Mouse (Mus musculus): ENCODE measurements around the gene Hdhd3.
A peak's percentile ranks its signal among the peaks of the same experiment; 100 is the strongest.
"Not testable (repeated sequence)": the region's sequence is repeated elsewhere in the genome, so short reads cannot be mapped to it uniquely, and the experiment has no call there.

The Hdhd3 gene

DNA sequence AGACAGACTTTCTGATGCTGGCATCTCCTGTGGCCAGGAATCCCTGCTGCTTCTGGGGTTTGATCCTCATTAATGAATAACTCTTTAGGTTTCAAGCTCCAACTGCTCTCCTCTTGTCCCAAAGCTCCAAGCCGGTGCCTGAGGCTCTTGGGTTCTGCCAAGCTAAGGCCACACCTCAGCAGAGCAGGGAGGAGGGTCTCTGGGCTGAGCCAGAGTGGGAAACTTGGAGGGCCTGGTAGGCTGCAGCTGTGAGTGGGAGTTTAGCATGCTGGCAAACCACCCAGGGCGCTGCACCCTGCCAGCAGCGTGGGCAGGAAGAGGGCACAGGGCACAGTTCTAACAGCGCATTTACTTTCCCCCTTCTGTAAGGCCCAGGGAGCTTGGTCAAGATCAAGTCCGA is 5.6 kb upstream of the Hdhd3 start:
- DNase-seq, result no peak

DNA sequence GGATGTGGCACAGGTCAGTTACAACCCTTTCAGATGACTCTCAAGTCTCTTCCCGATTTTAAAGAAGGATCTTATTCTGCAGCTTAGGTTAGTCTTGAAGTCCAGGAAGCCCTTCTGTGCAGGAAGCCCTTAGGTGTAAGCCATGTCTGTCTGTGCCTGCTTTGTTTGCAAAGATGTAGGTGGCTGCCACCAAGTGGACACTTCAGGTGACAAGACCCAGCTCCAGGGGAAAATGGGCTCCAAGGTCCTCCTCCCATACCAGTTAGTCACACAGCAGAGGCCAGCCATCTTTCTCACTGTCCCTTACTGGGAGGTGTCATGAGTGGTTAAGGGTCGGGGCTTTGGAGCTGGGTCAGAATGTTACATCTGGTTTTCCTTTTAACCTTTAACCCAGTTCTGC is 3.5 kb upstream of the Hdhd3 start:
- no peak for DNase-seq

DNA sequence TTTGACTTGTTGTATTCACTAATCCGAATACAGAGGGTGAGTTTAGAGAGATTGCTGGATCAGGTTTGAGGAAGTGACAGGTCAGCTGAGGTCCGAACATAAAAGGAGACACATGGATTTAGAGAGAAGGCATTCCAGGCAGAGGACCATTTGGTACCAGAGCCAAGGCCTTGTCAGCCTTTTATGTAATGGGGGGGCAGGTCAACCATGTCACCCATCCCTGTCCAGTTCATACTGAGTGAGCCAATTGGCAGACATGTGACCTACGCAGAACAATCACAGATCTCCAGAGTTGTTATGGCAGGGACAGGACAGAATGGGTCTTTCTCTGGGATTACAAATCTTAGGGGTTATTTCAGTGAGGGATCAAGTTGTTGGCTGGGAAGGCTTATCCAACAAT is 2.7 kb upstream of the Hdhd3 start:
- no peak for DNase-seq

DNA sequence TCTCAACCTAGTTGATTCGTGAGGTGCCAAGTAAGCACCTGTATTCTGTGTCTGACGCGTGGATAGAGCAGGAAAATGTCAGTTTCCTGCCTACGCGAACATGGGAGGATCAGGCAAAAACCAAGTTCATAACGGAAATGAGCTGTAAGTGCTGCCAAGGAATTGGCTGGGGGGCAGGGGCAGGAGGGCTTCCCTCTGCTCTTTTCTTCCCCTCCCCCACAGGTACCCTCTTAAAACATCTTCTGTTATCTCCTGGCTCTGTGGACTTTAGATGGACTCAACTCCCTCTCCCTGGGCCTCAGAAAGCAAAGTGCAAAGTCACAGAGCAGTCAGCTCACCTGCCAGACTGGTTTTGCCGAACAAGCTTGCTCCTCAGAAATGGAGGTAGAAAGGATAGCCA is 298 bp downstream of the Hdhd3 start:
- no peak for DNase-seq

DNA sequence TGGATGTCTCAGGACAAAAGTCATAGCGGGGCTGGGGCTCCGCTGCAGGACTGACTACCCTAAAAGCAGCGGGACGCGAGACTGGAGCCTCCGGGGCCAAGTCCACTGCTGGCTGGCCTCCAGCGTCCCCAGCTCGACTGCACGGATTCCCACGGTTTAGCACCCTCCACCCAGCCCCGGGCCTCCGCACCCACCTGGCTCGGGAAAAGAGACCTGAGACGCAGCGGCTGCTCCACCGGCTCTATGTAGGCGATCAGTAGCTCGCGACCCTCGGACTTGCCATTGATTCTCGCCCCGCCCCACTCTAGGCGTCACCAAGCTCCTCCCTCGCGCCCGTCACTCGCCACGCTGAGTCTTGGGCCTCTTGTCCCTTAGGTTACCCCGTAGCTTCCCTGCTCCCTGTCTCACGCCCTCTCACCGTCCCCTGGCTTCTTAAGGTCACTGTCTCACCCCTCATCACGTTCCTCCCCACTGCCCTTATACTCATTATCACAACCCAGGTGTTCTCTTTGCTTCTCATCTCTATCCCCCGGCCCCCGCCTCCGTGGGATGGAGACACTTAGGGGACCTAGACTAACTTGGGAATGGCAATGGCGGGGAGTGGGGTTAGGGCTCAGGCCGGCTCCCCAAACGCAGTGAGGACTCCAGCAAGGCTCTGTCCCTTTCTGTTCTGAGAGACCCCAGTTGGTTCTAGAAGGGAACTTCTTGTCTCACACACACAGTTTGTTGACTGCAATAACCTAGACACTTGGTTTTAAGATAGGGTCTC is 1.1 kb downstream of the Hdhd3 start:
- peak; percentile 87 for DNase-seq

DNA sequence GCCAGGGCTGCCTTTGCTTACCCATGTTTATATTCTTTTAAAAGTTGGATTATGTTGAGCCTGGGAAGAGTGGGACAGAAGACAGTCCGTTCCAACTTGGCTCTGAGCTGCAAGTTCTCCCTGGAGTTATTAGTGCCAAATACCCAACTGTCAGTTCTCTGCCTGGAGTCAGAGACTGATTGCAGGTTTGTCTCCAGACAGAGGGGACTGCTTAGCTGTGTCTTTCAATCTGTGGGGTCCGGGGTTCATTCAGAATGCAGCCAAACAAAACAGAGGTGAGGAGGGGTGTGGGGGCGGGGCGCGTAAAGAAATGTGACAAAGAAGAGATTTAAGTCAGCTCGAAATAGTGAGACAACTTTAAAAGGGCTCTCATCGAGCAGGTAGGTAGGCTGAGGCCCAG is 1.7 kb downstream of the Hdhd3 start:
- no peak for DNase-seq

DNA sequence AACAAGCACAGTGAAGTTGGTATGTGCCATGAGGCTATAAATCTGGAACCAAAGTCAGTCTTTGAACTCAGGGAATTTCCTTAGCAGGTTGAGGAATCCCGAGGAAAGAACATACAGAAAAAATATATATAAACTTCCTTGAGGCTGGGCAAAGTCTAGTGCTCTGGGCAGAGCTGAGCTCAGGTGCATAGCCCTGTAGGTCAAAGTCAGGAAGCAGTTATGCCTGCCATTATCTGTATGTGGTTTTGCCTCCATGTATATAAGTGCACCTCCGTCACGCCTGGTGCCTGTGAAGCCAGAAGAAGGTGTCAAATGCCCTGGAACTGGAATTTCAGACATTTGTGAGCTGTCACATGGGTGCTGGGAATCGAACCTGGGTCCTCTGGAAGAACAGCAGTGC is 2.5 kb downstream of the Hdhd3 start:
- DNase-seq, result no peak

DNA sequence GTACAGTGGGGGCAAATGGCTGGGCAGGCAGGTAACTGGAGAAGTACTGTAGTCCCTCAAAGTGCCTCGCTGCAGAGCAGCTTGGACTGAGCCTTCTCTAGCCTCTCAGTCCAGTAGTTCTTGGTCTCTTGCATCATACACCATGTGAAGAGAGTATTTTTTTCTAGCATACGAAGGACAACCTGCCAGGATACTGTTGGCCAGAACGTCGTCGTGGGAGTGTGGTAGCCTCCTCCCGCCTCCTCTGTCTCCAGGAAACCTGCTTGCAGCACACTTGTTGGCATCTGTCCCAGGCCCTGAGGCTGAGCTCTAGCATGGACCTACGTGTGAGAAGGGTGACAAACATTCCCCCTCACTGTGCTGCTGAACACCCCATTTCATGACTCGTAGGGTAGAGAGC is 6.5 kb downstream of the Hdhd3 start:
- DNase-seq, result no peak

DNA sequence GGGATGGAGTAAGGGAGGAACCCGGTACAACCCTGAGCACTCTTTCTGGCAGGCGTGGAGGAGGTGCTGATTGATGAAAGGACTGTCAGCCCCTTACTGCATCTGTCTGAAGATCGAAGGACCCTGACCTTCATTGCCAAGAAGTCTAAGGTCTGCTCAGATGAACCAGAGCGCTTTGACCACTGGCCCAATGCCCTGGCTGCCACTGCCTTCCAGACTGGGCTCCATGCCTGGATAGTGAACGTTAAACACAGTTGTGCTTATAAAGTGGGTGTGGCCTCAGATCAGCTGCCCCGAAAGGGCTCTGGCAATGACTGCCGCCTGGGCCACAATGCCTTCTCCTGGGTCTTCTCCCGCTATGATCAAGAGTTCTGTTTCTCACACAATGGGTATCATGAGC is 7.3 kb downstream of the Hdhd3 start:
- no peak for DNase-seq

DNA sequence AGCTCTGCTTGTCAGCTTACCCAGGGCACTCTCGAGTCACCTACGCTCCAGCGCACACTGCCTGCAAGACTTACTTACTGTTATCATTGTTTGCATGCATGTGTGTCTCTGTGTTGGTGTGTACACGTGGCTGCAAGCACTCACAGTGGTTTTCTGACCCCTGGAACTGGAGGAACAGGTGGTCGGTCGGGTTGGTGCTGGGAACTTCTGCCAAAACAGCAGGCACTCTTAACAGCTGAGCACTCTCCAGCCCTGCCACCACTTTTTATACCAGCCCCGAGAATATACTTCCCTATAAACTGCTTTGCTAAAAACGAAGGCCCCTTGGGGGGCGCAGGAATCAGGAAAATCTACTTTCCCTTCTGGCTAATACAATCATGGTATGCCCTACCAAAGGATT is 9.0 kb downstream of the Hdhd3 start:
- no peak for DNase-seq

DNA sequence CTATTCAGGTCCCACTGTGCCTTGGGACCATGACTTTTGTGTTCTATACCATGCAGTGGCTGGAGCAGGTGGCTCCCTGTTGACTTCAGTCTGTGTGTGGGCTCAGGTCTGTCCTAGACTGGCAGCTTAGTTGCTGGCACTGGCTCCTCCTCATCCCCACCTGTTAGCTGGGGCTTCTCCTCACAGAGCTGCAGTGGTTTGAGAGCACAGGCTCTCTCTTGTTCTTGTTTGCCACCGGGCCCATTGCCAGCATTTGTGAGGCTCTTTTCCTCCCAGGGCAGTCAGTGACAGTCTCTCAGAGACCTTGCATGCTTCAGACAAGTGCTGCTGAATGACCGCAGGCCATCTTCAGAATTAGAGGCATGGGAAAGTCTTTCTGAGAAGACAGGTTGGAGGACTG is 10.6 kb downstream of the Hdhd3 start:
- no peak for DNase-seq

DNA sequence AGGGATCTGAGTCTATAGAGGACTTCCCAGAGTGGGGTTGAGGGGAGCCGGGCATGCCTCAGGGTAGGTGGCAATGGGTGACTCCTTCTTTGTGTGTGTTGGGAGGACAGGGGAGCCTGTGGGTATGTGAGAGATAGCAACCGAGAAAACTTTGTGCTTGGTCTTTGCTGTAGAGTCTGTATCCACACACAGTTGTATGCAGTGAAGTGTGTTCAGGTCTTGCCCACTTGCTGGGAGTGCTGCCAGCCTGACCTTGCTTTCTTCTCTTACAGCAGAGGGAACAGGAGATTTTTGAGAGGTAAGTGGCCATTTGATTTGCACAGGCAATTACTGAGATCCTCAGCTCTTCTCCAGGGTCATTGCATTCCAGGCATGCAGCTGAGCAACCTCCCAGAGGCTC is 15.4 kb downstream of the Hdhd3 start:
- DNase-seq, result no peak

DNA sequence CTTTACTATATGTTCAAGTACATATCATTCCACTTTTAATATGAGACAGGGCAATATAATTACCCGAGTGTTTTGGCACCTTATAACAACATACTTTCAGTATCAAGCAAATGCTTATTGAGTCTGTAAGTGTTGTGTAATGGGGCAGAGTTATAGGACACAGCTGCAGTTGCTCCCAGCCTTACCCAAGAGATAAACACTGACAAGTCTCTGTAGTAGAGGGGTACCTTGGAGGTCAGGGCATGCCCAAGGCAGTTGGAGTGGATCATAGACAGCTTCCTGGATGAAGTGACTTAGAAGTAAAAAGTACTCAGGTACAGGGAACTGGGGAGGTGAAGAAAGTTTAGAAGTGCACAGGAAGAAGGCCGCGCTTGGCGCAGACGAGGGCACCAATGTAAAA is 16.1 kb downstream of the Hdhd3 start:
- DNase-seq, result no peak

DNA sequence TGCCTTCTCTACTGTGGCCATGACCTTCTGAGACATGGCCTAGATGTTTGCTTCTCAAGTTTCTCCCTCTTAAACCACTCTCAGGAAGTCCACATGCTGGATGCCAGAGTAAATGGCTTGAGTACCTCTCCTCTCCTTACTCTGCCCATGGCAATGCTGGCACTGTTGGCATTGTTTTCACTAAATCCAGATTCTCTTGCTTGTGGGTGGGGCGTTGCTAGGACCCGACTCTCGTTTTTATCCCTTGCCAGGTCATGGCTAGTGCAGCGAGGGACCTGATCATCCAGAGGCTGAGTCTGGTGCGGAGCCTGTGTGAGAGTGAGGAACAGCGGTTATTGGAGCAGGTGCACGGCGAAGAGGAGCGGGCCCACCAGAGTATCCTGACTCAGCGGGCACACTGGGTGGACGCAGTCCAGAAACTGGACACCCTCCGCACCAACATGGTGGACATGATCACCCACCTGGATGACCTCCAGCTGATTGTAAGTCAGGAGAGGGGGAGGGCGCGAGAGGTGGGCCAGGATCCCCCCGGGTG is 17.0 kb downstream of the Hdhd3 start:
- no peak for DNase-seq

DNA sequence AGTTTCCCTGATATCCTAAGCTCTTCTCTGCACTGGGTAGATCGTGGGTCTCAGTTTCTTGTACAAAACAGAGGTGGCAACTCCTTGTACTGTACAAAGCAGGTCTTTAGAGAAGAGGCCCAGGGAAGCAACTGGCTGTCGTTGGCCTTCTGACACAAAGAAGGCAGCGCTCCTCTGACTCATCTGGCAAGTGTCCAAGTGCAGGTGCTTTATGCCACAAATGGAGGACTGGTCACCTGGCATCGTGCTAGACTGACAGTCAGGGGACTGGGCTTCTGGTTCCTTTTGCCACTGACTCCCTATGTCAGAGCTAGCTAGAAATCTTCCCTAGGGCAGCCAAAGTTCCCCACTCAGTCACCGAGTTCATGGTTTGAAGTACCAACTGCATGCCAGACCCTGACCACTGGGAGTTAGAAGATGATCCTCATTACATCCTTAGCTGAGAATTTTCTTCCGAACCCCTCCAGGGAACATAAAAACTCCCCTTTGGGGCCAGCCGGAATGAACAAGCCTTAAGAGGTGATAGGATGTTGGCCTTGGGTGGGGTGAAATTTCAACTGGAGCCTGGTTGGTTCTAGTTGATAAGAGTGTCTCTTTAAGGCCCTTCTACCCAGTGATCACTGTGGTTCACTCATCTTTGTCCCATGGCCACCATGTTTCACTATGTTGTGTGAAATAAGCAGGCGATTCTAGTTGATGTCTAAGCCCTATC is 17.7 kb downstream of the Hdhd3 start:
- no peak for DNase-seq

DNA sequence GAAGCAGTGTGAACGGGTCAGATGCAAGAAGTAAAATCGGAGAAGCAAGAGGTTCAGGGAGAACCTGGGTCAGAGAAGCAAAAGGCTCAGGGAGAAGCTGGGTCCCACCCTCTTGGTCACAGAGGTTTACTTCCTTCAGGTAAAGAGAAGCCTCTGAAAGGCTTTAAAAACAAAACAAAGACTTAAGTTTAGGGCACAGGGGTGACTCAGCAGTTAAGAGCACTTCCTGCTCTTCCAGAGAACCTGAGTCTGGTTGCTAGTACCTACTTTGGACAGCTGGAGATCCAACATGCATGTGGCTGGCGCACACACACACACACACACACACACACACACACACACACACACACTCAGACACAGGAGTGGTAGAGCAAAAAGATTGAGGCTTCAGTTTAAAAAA is 18.3 kb downstream of the Hdhd3 start:
- no peak for DNase-seq

DNA sequence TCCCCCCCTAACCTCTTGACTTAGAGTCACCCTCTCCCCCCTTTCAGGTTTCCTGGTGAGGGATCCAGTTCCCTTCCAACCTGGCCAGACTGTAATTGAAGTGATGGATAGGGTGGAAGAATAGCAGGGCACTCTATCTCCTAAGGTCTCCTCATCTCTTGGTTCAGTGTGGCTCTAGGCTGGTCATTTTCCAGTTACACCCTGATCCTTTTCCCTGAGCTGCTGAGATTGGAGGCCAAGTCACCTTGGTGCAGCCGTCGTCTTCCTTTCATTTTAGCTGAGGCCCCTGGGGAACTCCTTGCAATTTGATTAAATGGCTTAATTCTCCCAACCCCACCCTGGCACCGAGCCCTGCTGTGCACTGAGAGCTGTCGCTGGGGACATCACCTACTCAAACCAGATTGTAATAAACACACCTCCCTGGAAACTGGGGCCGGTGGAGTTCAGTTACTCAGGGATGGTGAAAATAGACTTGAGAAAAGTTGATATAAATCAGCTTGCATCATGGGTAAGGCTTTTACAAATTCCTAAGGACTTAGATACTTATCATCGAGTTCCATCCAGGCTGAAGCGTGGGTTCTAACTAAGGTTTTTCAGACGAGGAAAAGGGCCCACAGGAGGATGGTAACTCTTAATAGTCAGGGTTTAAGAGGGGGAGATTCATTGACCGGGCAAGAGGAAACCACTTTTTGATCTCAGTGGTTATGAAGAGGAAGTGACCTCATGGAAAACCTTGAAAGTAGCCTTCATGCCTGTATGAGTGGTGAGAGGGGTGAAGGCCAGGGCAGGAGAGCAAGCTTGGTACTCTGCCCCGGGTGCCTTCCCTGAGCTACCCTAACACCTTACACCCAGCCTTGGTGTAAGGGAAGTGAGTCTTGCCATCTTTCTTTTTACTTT is 22.3 kb downstream of the Hdhd3 start:
- no peak for DNase-seq

DNA sequence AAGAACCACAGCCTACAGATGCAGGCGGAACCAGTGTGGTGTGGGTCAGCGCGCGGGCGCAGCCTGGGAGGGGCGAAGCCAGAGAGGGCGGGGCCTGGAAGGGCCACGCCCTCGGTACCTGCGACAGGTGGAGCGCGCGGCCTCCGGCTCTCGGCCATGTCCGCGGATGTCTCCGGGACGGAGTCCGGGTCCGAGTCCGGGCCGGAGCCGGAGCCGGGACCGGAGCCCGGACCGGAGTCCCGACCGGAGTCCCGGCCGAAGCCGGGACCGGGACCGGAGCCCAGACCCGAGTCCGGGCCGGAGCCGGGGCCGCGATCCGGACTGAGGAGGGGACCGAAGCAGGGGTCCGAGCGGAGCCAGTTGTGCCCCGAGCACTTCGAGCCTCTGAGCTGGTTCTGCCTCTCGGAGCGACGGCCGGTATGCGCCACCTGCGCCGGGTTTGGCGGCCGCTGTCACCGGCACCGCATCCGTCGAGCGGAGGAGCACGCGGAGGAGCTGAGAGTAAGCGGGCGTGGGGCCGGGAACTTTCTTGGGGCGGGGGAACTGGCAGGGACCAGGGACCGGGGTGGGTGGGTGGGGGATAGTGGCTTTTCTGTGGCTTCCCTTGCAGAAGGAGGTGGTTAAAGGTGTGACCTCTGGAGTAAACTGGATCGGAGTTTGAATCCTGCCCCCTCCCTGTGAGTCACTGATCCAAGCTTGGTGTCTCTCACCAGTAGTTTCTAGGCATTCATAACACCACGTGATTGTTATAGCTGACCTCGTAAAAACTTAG is 23.1 kb downstream of the Hdhd3 start, which contains the start of gene Bspry:
TSS of gene Bspry (plus strand) at position 117 of the 772 bp plus-strand sequence.
- DNase-seq, result peak; percentile 33

DNA sequence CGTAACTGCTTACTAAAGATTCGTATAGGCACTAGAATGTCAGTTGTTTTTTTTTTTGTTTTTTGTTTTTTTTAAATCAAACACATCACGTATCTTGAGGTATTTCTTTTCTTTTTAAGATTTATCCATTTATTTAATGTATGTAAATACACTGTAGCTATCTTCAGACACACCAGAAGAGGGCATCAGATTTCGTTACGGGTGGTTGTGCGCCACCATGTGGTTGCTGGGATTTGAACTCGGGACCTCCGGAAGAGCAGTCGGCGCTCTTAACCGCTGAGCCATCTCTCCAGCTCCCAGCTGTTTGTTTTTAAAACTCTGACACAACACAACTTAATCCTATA is 23.7 kb downstream of the Hdhd3 start:
- DNase-seq, result not testable (repeated sequence)

DNA sequence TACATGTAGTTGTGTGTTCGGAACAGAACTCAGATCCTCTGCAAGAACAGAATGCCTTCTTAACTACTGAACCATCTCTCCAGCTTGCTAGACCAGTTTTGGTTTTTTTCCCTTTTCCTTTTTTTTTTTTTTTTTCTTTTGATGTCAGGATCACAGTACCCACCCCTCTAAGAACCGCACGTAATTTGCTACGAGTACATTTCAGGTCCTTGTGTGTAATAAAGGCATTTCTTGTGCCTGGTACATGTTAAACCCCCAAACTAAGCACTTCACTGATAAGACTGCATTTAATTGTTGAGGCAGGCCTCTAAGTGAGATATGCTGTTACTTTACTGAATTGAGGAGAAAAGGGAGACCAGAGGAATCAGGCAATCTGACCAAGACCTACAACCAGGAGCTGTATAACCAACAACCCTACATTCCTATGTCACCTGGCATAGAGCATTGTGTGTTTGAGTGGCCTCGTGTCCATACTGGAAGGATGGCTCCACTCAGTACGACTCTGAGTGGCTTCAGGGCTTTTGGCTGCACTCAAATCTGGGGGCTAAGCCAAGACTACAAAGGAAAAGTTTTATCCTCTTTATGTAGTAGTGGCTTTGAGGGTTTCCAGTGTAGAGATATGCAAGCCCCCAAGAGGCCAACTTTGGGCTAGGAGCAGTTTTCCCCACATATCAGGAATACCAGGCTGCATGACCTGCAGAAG is 25.6 kb downstream of the Hdhd3 start:
- DNase-seq, result no peak

DNA sequence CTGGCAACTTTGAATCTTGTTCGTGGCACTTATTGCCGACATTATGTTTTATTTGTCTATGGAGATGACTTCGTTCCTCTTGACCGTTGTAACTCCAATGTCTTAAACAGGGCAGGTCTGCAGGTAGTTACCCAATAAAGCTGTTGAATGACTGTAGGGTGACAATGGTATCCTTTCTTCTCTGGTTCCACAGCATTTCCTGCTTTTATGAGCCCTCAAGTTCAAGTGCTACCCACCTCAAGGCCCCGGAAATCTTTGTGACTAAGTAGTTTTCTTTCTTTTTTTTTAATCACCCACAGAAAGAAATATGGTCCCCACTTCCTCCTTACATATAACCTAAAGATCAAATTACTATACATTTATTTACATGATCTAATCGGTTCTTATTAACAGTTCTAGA is 27.5 kb downstream of the Hdhd3 start:
- DNase-seq, result no peak

DNA sequence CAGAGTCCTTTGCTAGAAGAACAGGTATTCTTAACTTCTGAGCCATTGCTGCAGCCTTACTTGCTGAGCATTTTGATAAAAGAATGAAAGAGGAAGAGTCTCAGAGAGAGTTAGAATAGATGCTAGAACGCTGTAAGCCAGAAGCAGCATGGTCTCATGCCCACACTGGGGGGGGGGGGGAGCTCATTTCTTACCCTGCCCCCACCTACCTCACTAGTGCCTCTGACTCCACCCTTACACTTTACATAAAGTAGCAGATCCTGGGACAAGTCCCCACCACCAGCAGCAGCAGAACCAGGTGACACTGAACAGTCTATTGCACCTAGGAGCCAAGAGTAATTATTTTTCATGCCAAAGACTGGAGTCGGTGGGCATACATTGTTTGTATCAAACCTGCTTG is 28.1 kb downstream of the Hdhd3 start:
- no peak for DNase-seq
